Mouse (Mus musculus) limb, embryonic 15.5 days (tissue): ENCODE results near the gene Pard6b. TPM values are rescaled to one million over a fixed set of nuclear protein-coding genes. Genes with fewer than 3 reads are reported as not detected.

Source experiments
- ATAC-seq: fragments of 200-750 bp; cut with Nextera tagmentation; 2 replicates; pipeline ENCODE4 v1.8.0; 2017; ENCODE audit warnings: low read depth, moderate TSS enrichment; ENCODE audit not compliant: insufficient number of reproducible peaks, low FRiP score, low TSS enrichment
- H3K27ac ChIP-seq: fragments of 300-500 bp; sonication (generic); 2 replicates; pipeline ENCODE4 v1.5.1; 2015; ENCODE audit warnings: moderate library complexity, mild to moderate bottlenecking, inconsistent platforms
- H3K27me3 ChIP-seq: fragments of 300-500 bp; sonication (generic); 2 replicates; pipeline ENCODE4 v1.6.1; 2015; ENCODE audit warnings: inconsistent platforms
- H3K36me3 ChIP-seq: fragments of 300-500 bp; sonication (generic); 2 replicates; pipeline ENCODE4 v1.6.1; 2015; ENCODE audit warnings: inconsistent platforms
- H3K4me1 ChIP-seq: fragments of 300-500 bp; sonication (generic); 2 replicates; pipeline ENCODE4 v1.6.1; 2015; ENCODE audit warnings: inconsistent platforms
- H3K4me2 ChIP-seq: fragments of 300-500 bp; sonication (generic); 2 replicates; pipeline ENCODE4 v1.6.1; 2015; ENCODE audit warnings: mild to moderate bottlenecking, inconsistent platforms
- H3K4me3 ChIP-seq: fragments of 300-500 bp; sonication (generic); 2 replicates; pipeline ENCODE4 v1.5.1; 2015; ENCODE audit warnings: mild to moderate bottlenecking, inconsistent platforms
- H3K9ac ChIP-seq: fragments of 300-500 bp; sonication (generic); 2 replicates; pipeline ENCODE4 v1.6.1; 2015; ENCODE audit warnings: inconsistent platforms
- H3K9me3 ChIP-seq: fragments of 300-500 bp; sonication (generic); 2 replicates; pipeline ENCODE4 v1.6.1; 2016; ENCODE audit warnings: inconsistent platforms
- WGBS: fragments of 180-500 bp; shearing (Covaris S2); methylation state at CpG from one replicate; pipeline ENCODE4 v1.1.7; 2015; 5-methylcytosine and 5-hydroxymethylcytosine counted together
- polyA plus RNA-seq: library from polyadenylated mRNA; unstranded; fragments of >200 nt; fragmentation: Nextera tagmentation; extraction: Ambion mirVana; gene quantifications from 2 replicates; pipeline ENCODE4 v1.2.1, GENCODE M21; 2015

Gene Pard6b
- 2.9 and 3.8 TPM in 2 replicates for polyA plus RNA-seq

GRCm38 (mm10) chr2:168080431-168081246 is at the start of gene Pard6b:
Gene Pard6b (plus strand): TSS chr2:168081004.
- H3K27ac ChIP-seq = peak within 1 kb of the TSS; percentile 63
- peak; percentile 93 for ATAC-seq

GRCm38 (mm10) chr2:168031842-168032241 is 49.0 kb upstream of the Pard6b start:
- no peak overlapping the region for H3K4me3 ChIP-seq
- H3K9ac ChIP-seq = no peak overlapping the region
- WGBS = 69% methylated on average over 2 of the region's 2 CpGs
- H3K4me2 ChIP-seq = no peak overlapping the region
- H3K9me3 ChIP-seq = no peaks in the 10 kb centered on the region
- no peaks in the 10 kb centered on the region for H3K27me3 ChIP-seq
- H3K27ac ChIP-seq = no peak overlapping the region
- no peaks in the 10 kb centered on the region for H3K36me3 ChIP-seq
- H3K4me1 ChIP-seq = peaks cover 10% of the 10 kb centered on the region; the same call in 1 of the 2 replicates
- no peak for ATAC-seq

More at GRCm38 (mm10) chr2:168080431-168081246, at the start of gene Pard6b:
- Histone ChIP-seq H3K9ac (peak within 1 kb of the TSS; percentile 52), H3K9me3 (no peaks in the 10 kb centered on the region), H3K4me3 (peak within 1 kb of the TSS; percentile 76), H3K4me2 (peak within 1 kb of the TSS; percentile 99), H3K4me1 (peaks cover 31% of the 10 kb centered on the region), H3K27me3 (peaks cover 19% of the 10 kb centered on the region), H3K36me3 (no peaks in the 10 kb centered on the region)
- under 1% methylated on average over 97 of the region's 110 CpGs for WGBS

GRCm38 (mm10) chr2:168033905-168034304 is 46.9 kb upstream of the Pard6b start:
- no peak overlapping the region for H3K4me2 ChIP-seq
- H3K4me1 ChIP-seq = peaks cover 17% of the 10 kb centered on the region; the same call in 1 of the 2 replicates
- H3K4me3 ChIP-seq = no peak overlapping the region
- ATAC-seq = no peak
- H3K9me3 ChIP-seq = no peaks in the 10 kb centered on the region
- WGBS = 57% methylated on average over 10 of the region's 10 CpGs
- H3K9ac ChIP-seq = no peak overlapping the region
- no peak overlapping the region for H3K27ac ChIP-seq
- no peaks in the 10 kb centered on the region for H3K36me3 ChIP-seq
- H3K27me3 ChIP-seq = no peaks in the 10 kb centered on the region

GRCm38 (mm10) chr2:168035907-168036306 is 44.9 kb upstream of the Pard6b start:
- H3K27ac ChIP-seq = no peak overlapping the region
- no peak overlapping the region for H3K9ac ChIP-seq
- H3K4me2 ChIP-seq = no peak overlapping the region
- no peaks in the 10 kb centered on the region for H3K27me3 ChIP-seq
- no peaks in the 10 kb centered on the region for H3K36me3 ChIP-seq
- no peak for ATAC-seq
- H3K9me3 ChIP-seq = no peaks in the 10 kb centered on the region
- H3K4me1 ChIP-seq = peaks cover 17% of the 10 kb centered on the region; the same call in 1 of the 2 replicates
- 82% methylated on average over 6 of the region's 6 CpGs for WGBS
- H3K4me3 ChIP-seq = no peak overlapping the region

GRCm38 (mm10) chr2:168037063-168037462 is 43.7 kb upstream of the Pard6b start:
- H3K36me3 ChIP-seq = no peaks in the 10 kb centered on the region
- no peak overlapping the region for H3K27ac ChIP-seq
- WGBS = 23% methylated on average over 3 of the region's 3 CpGs
- no peak overlapping the region for H3K4me3 ChIP-seq
- no peak for ATAC-seq
- H3K27me3 ChIP-seq = no peaks in the 10 kb centered on the region
- no peak overlapping the region for H3K9ac ChIP-seq
- H3K4me1 ChIP-seq = peaks cover 11% of the 10 kb centered on the region; the same call in 1 of the 2 replicates
- H3K9me3 ChIP-seq = no peaks in the 10 kb centered on the region
- no peak overlapping the region for H3K4me2 ChIP-seq

- Histone ChIP-seq H3K9me3 (no peaks in the 10 kb centered on the region), H3K36me3 (no peaks in the 10 kb centered on the region), H3K27ac (no peak overlapping the region), H3K27me3 (no peaks in the 10 kb centered on the region), H3K9ac (no peak overlapping the region), H3K4me2 (no peak overlapping the region), H3K4me1 (peaks cover 40% of the 10 kb centered on the region), H3K4me3 (no peak overlapping the region)
- WGBS = 53% methylated on average over 3 of the region's 3 CpGs
- no peak for ATAC-seq
These were observed 40.1 kb upstream of the Pard6b start for GRCm38 (mm10) chr2:168040751-168041150.

GRCm38 (mm10) chr2:168042019-168042418 is 38.8 kb upstream of the Pard6b start:
- Histone ChIP-seq H3K4me3 (no peak overlapping the region), H3K9ac (no peak overlapping the region), H3K27ac (no peak overlapping the region), H3K4me1 (peaks cover 46% of the 10 kb centered on the region), H3K27me3 (no peaks in the 10 kb centered on the region), H3K36me3 (no peaks in the 10 kb centered on the region), H3K9me3 (no peaks in the 10 kb centered on the region), H3K4me2 (no peak overlapping the region)
- no peak for ATAC-seq
- WGBS = 81% methylated on average over 6 of the region's 6 CpGs

- Histone ChIP-seq H3K4me1 (peaks cover 65% of the 10 kb centered on the region), H3K9ac (no peak overlapping the region), H3K9me3 (no peaks in the 10 kb centered on the region), H3K27me3 (0 out of 2 replicates have a peak, but pooled peaks cover under 1% of the 10 kb centered on the region), H3K4me3 (no peak overlapping the region), H3K27ac (peak overlapping the region; percentile 84), H3K36me3 (no peaks in the 10 kb centered on the region), H3K4me2 (no peak overlapping the region)
- 81% methylated on average over 10 of the region's 10 CpGs for WGBS
- ATAC-seq = no peak
These were observed 36.0 kb upstream of the Pard6b start for GRCm38 (mm10) chr2:168044681-168045287.

GRCm38 (mm10) chr2:168045357-168045756 is 35.4 kb upstream of the Pard6b start:
- WGBS = 51% methylated on average over 13 of the region's 13 CpGs
- Histone ChIP-seq H3K4me3 (no peak overlapping the region), H3K9ac (no peak overlapping the region), H3K9me3 (no peaks in the 10 kb centered on the region), H3K27ac (peak overlapping the region; percentile 84), H3K27me3 (0 out of 2 replicates have a peak, but pooled peaks cover 5% of the 10 kb centered on the region), H3K36me3 (no peaks in the 10 kb centered on the region), H3K4me2 (peak overlapping the region; percentile 8; the same call in 1 of the 2 replicates), H3K4me1 (peaks cover 71% of the 10 kb centered on the region)
- peak; percentile 80 for ATAC-seq

GRCm38 (mm10) chr2:168045771-168046170 is 35.0 kb upstream of the Pard6b start:
- Histone ChIP-seq H3K27ac (peak overlapping the region; percentile 84), H3K36me3 (no peaks in the 10 kb centered on the region), H3K9me3 (no peaks in the 10 kb centered on the region), H3K4me2 (peak overlapping the region; percentile 8; the same call in 1 of the 2 replicates), H3K27me3 (0 out of 2 replicates have a peak, but pooled peaks cover 5% of the 10 kb centered on the region), H3K4me1 (peaks cover 75% of the 10 kb centered on the region), H3K9ac (no peak overlapping the region), H3K4me3 (no peak overlapping the region)
- peak; percentile 88 for ATAC-seq
- WGBS = 3% methylated on average over 5 of the region's 5 CpGs

GRCm38 (mm10) chr2:168046467-168046866 is 34.3 kb upstream of the Pard6b start:
- Histone ChIP-seq H3K36me3 (no peaks in the 10 kb centered on the region), H3K9ac (no peak overlapping the region), H3K4me1 (peaks cover 77% of the 10 kb centered on the region), H3K4me3 (no peak overlapping the region), H3K27me3 (0 out of 2 replicates have a peak, but pooled peaks cover 7% of the 10 kb centered on the region), H3K9me3 (no peaks in the 10 kb centered on the region), H3K4me2 (no peak overlapping the region; the same call in 1 of the 2 replicates), H3K27ac (peak overlapping the region; percentile 84)
- ATAC-seq = no peak
- 64% methylated on average over 4 of the region's 4 CpGs for WGBS
